Comparison of ENCODE assay signal across 23 mouse cellular contexts in the genomic region with DNA sequence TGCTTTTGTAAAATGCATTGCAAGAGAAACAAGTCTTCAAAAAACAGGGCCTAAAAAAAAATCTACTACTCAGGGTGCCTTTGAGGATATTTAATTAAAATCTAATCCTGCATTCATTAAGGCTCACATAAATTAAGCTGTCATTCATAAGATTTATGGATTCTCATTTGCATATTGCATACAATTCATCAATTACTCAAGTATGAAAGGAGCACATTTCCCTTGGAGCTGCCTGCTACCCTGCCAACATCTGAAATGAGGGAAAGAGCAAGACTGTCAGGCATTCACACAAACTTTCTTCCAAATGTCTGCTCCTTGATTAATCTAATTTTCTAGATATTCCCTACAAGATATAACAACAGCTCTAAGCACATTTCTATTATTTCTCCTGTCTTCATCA.
DNase-seq lines count a peak whose midpoint lies in the region; ATAC-seq and TF ChIP-seq lines count a peak whose summit lies in the region.
"Had no signal": no experiment of that assay in that cellular context is flagged by ENCODE, and none has a peak within 500 bp of the region (broad histone marks: within the 10 kb centered on the region; RNA-seq: fewer than 3 reads in every experiment).

No protein-coding gene starts in this region.

- DNase-seq in embryo, embryonic 10 days (ENCODE audit: low spot score) = peak; percentile 13
- DNase-seq in embryo, embryonic 10.5 days (ENCODE audit: low spot score) = no peak
- no peak for DNase-seq in midbrain, embryonic 10.5 days (ENCODE audit: low spot score)
- no peak for DNase-seq in midbrain, embryonic 11.5 days (ENCODE audit: low spot score, missing footprints)
- peak; percentile 82 for DNase-seq in brain, embryonic 14.5 days (ENCODE audit: low read depth)
- DNase-seq in layer of hippocampus, adult 9-11 months = no peak
- DNase-seq in right cerebral cortex, postnatal 10 days (ENCODE audit: low spot score in 2 of 2) = no peak
- DNase-seq: adrenal gland, postnatal 10 days; cerebellum, adult 8-10 months; gastrocnemius, postnatal 36 days; heart, adult 2 months; heart, postnatal 14 days; kidney, adult 11 months; kidney, postnatal 36 days; liver, embryonic 13.5 days; lung, adult 2 months; lung, postnatal 14 days; thymus, postnatal 25 days had no signal

- H3K36me3 ChIP-seq in midbrain, embryonic 10.5 days = no peaks in the 10 kb centered on the region
- no peaks in the 10 kb centered on the region for H3K36me3 ChIP-seq in midbrain, embryonic 11.5 days (ENCODE audit: control insufficient read depth, insufficient read depth, low read length)
- no peaks in the 10 kb centered on the region for H3K36me3 ChIP-seq in hindbrain, embryonic 16.5 days (ENCODE audit: control insufficient read depth, insufficient read depth, low read length)
- H3K36me3 ChIP-seq: forebrain, embryonic 10.5 days; heart, embryonic 13.5 days; kidney, embryonic 15.5 days; liver, embryonic 13.5 days had no signal

- no peak overlapping the region for H3K4me3 ChIP-seq in midbrain, embryonic 10.5 days
- no peak overlapping the region for H3K4me3 ChIP-seq in midbrain, embryonic 11.5 days (ENCODE audit: low read depth, low read length)
- no peak overlapping the region for H3K4me3 ChIP-seq in hindbrain, embryonic 16.5 days (ENCODE audit: low read length)
- H3K4me3 ChIP-seq: forebrain, embryonic 10.5 days; heart, adult 2 months; heart, embryonic 13.5 days; kidney, embryonic 15.5 days; liver, embryonic 13.5 days; megakaryocyte, embryonic 14.5 days had no signal

- no peak overlapping the region for H3K4me2 ChIP-seq in midbrain, embryonic 11.5 days
- no peak overlapping the region for H3K4me2 ChIP-seq in hindbrain, embryonic 16.5 days (ENCODE audit: low read length)
- H3K4me2 ChIP-seq: heart, embryonic 13.5 days; kidney, embryonic 15.5 days; liver, embryonic 13.5 days had no signal

- peaks cover 36% of the 10 kb centered on the region for H3K4me1 ChIP-seq in midbrain, embryonic 10.5 days
- H3K4me1 ChIP-seq in midbrain, embryonic 11.5 days (ENCODE audit: control insufficient read depth, insufficient read depth, low read length) = peaks cover 16% of the 10 kb centered on the region
- H3K4me1 ChIP-seq in hindbrain, embryonic 16.5 days (ENCODE audit: control insufficient read depth, insufficient read depth, low read depth, low read length) = peaks cover 3% of the 10 kb centered on the region; the same call in 1 of the 2 replicates
- H3K4me1 ChIP-seq: kidney, embryonic 15.5 days; liver, embryonic 13.5 days had no signal

- H3K9me3 ChIP-seq in midbrain, embryonic 10.5 days (replicated peaks) = no peaks in the 10 kb centered on the region
- no peaks in the 10 kb centered on the region for H3K9me3 ChIP-seq in midbrain, embryonic 11.5 days (ENCODE audit: control insufficient read depth, low read length)
- no peaks in the 10 kb centered on the region for H3K9me3 ChIP-seq in hindbrain, embryonic 16.5 days (ENCODE audit: control insufficient read depth, low read length)
- H3K9me3 ChIP-seq: forebrain, embryonic 10.5 days; heart, embryonic 13.5 days; kidney, embryonic 15.5 days; liver, embryonic 13.5 days; megakaryocyte, embryonic 14.5 days had no signal

- no peak for TF ChIP-seq POLR2A in brain, embryonic 14.5 days (IDR thresholded peaks at IDR 0.05; ENCODE audit: borderline replicate concordance, extremely low read depth, insufficient read depth, insufficient read length, poor library complexity, severe bottlenecking)

- H3K27me3 ChIP-seq in midbrain, embryonic 10.5 days (ENCODE audit: low read depth, poor library complexity, severe bottlenecking) = no peaks in the 10 kb centered on the region
- H3K27me3 ChIP-seq in midbrain, embryonic 11.5 days (ENCODE audit: control insufficient read depth, insufficient read depth, low read length) = no peaks in the 10 kb centered on the region
- no peaks in the 10 kb centered on the region for H3K27me3 ChIP-seq in hindbrain, embryonic 16.5 days (replicated peaks; ENCODE audit: control insufficient read depth, insufficient read depth, low read length)
- H3K27me3 ChIP-seq: heart, embryonic 13.5 days; kidney, embryonic 15.5 days; liver, embryonic 13.5 days; megakaryocyte, embryonic 14.5 days had no signal

- TF ChIP-seq CTCF in brain, embryonic 14.5 days (IDR thresholded peaks at IDR 0.05; ENCODE audit: borderline replicate concordance, extremely low read depth, insufficient read depth, insufficient read length) = no peak

- H3K27ac ChIP-seq in midbrain, embryonic 10.5 days (replicated peaks) = peak overlapping the region; percentile 55; the same call in 1 of the 2 replicates
- no peak overlapping the region for H3K27ac ChIP-seq in midbrain, embryonic 11.5 days (ENCODE audit: low read depth, low read length)
- H3K27ac ChIP-seq in hindbrain, embryonic 16.5 days (ENCODE audit: low read depth, low read length) = no peak overlapping the region
- H3K27ac ChIP-seq: heart, adult 2 months; heart, embryonic 13.5 days; kidney, embryonic 15.5 days; liver, embryonic 13.5 days had no signal

- H3K9ac ChIP-seq in midbrain, embryonic 11.5 days (ENCODE audit: low read length) = no peak overlapping the region
- H3K9ac ChIP-seq in hindbrain, embryonic 16.5 days (ENCODE audit: low read depth, low read length) = no peak overlapping the region
- H3K9ac ChIP-seq: heart, embryonic 13.5 days; kidney, embryonic 15.5 days; liver, embryonic 13.5 days had no signal

- no peak for ATAC-seq in midbrain, embryonic 11.5 days (ENCODE audit: low FRiP score)
- ATAC-seq in hindbrain, embryonic 16.5 days = peak; percentile 24; the same call in 1 of the 2 replicates

Comparison
In these comparisons a context has a peak if more than half of its experiments do, and no peak if none do; other contexts are left out.
1. DNase-seq: peak in embryo, embryonic 10 days (single experiment) and brain, embryonic 14.5 days (single experiment); none in embryo, embryonic 10.5 days (single experiment), midbrain, embryonic 10.5 days (single experiment), midbrain, embryonic 11.5 days (single experiment), layer of hippocampus, adult 9-11 months (single experiment) and right cerebral cortex, postnatal 10 days (0 of 2).